Mouse (Mus musculus) bone marrow macrophage, adult 2 months (primary cell): ENCODE results near the gene Vgll4.

Experiments
- CTCF ChIP-seq: IDR thresholded peaks from 2 replicates; pipeline ENCODE4 v1.5.1; 2012; ENCODE audit warnings: low read depth, mild to moderate bottlenecking, low read length, moderate library complexity
- POLR2A ChIP-seq: IDR thresholded peaks from 2 replicates; pipeline ENCODE4 v1.6.1; 2012; ENCODE audit warnings: mild to moderate bottlenecking, low read depth, low read length, borderline replicate concordance

GRCm38 (mm10) chr6:114988619-114988980 lies 18.8 kb upstream of the Vgll4 start:
- TF ChIP-seq CTCF, result no peak
- TF ChIP-seq POLR2A, result no peak
